Mouse (Mus musculus) heart, embryonic 11.5 days (tissue): Measurements from ENCODE around the gene Skap1. TPM values are rescaled to one million over a fixed set of nuclear protein-coding genes. Genes with fewer than 3 reads are reported as not detected.

Source experiments
- ATAC-seq: fragments of 200-750 bp; cut with Nextera tagmentation; replicated peaks from 2 replicates; pipeline ENCODE4 v1.8.0; 2017; ENCODE audit warnings: moderate library complexity; ENCODE audit not compliant: insufficient number of reproducible peaks, low FRiP score, low TSS enrichment
- H3K27ac ChIP-seq: fragments of 300-500 bp; sonication (generic); 2 replicates; pipeline ENCODE4 v1.5.1; 2014; ENCODE audit warnings: mild to moderate bottlenecking, low read depth, low read length
- H3K27me3 ChIP-seq: fragments of 300-500 bp; sonication (generic); 2 replicates; pipeline ENCODE4 v1.6.1; 2014; ENCODE audit warnings: mild to moderate bottlenecking, low read length, mixed read lengths; ENCODE audit not compliant: control insufficient read depth, insufficient read depth
- H3K36me3 ChIP-seq: fragments of 300-500 bp; sonication (generic); 2 replicates; pipeline ENCODE4 v1.6.1; 2014; ENCODE audit warnings: mild to moderate bottlenecking, low read length, moderate library complexity, mixed read lengths; ENCODE audit not compliant: control insufficient read depth, insufficient read depth
- H3K4me1 ChIP-seq: fragments of 300-500 bp; sonication (generic); 2 replicates; pipeline ENCODE4 v1.6.1; 2014; ENCODE audit warnings: low read length; ENCODE audit not compliant: control insufficient read depth, insufficient read depth
- H3K4me2 ChIP-seq: fragments of 300-500 bp; sonication (generic); 2 replicates; pipeline ENCODE4 v1.6.1; 2014; ENCODE audit warnings: mild to moderate bottlenecking, moderate library complexity
- H3K4me3 ChIP-seq: fragments of 300-500 bp; sonication (generic); 2 replicates; pipeline ENCODE4 v1.5.1; 2014; ENCODE audit warnings: low read depth, low read length
- H3K9ac ChIP-seq: fragments of 300-500 bp; sonication (generic); 2 replicates; pipeline ENCODE4 v1.6.1; 2014; ENCODE audit warnings: mild to moderate bottlenecking, low read depth, low read length, moderate library complexity
- H3K9me3 ChIP-seq: fragments of 300-500 bp; sonication (generic); replicated peaks from 2 replicates; pipeline ENCODE4 v1.6.1; 2016; ENCODE audit warnings: low read length; ENCODE audit not compliant: control insufficient read depth
- WGBS: fragments of 180-500 bp; shearing (Covaris S2); extraction: QIAGEN DNeasy Blood & Tissue Kit; methylation state at CpG from one replicate; pipeline ENCODE4 v1.1.7; 2014; ENCODE audit not compliant: insufficient replicate concordance; 5-methylcytosine and 5-hydroxymethylcytosine counted together
- polyA plus RNA-seq: library from polyadenylated mRNA; unstranded; fragments of >200 nt; fragmentation: Nextera tagmentation; extraction: Ambion mirVana; gene quantifications from 2 replicates; pipeline ENCODE4 v1.2.1, GENCODE M21; 2014

Skap1 gene
- polyA plus RNA-seq, 1 experiment from 2014 or later = 0.46 TPM

GRCm38 (mm10) chr11:96786731-96787450 lies 322.5 kb downstream of the Skap1 start:
- no peak overlapping the region for H3K9ac ChIP-seq
- no peak overlapping the region for H3K4me3 ChIP-seq

GRCm38 (mm10) chr11:96788871-96789795 lies 324.7 kb downstream of the Skap1 start, which contains the start of gene Cbx1:
TSS of gene Cbx1 (plus strand) at chr11:96789127.
- Histone ChIP-seq H3K4me1 (peaks cover 9% of the 10 kb centered on the region), H3K9ac (peak within 1 kb of the TSS; percentile 97), H3K9me3 (no peaks in the 10 kb centered on the region), H3K27me3 (no peaks in the 10 kb centered on the region), H3K36me3 (no peaks in the 10 kb centered on the region), H3K4me2 (peak within 1 kb of the TSS; percentile 86), H3K4me3 (peak within 1 kb of the TSS; percentile 89), H3K27ac (peak within 1 kb of the TSS; percentile 97)
- ATAC-seq = peak; percentile 94
- under 1% methylated on average over 91 of the region's 93 CpGs for WGBS

More at GRCm38 (mm10) chr11:96786731-96787450, 322.5 kb downstream of the Skap1 start:
- H3K4me1 ChIP-seq = peaks cover 6% of the 10 kb centered on the region
- H3K27ac ChIP-seq = no peak overlapping the region
- 33% methylated on average over 9 of the region's 9 CpGs for WGBS
- H3K4me2 ChIP-seq = no peak overlapping the region
- H3K27me3 ChIP-seq = no peaks in the 10 kb centered on the region
- no peaks in the 10 kb centered on the region for H3K36me3 ChIP-seq
- no peaks in the 10 kb centered on the region for H3K9me3 ChIP-seq
- ATAC-seq = no peak

GRCm38 (mm10) chr11:96789990-96790389 lies 325.6 kb downstream of the Skap1 start:
- Histone ChIP-seq H3K4me3 (peak overlapping the region; percentile 89), H3K4me1 (peaks cover 9% of the 10 kb centered on the region), H3K36me3 (no peaks in the 10 kb centered on the region), H3K4me2 (peak overlapping the region; percentile 86), H3K9me3 (no peaks in the 10 kb centered on the region), H3K9ac (peak overlapping the region; percentile 97), H3K27ac (peak overlapping the region; percentile 97; the same call in 1 of the 2 replicates), H3K27me3 (no peaks in the 10 kb centered on the region)
- 7% methylated on average over 5 of the region's 5 CpGs for WGBS
- no peak for ATAC-seq

DNA sequence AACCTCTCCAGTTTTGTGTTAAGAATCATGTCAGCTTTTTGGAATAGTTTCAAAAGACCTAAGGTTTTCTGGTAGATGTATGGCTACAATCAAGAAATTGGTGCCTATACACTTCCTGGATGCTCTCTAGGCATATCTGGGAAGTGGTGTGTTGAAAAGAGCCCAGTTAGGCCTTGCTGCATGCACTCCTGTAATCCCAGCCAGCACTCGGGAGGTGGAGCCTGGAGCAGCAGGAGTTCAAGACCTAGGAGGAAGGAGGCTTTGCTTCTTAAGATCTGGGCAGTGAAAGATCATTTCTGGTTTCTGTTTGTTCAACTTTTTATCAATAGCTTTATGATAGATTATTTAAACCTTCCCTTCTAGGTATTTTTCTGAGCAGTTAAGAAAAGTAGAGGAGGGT lies 326.3 kb downstream of the Skap1 start:
- WGBS = 24% methylated on average over 1 of the region's 1 CpGs
- Histone ChIP-seq H3K4me3 (peak overlapping the region; percentile 89), H3K9ac (no peak overlapping the region)

GRCm38 (mm10) chr11:96795491-96795890 lies 331.1 kb downstream of the Skap1 start:
- 89% methylated on average over 13 of the region's 13 CpGs for WGBS
- Histone ChIP-seq H3K36me3 (0 out of 2 replicates have a peak, but pooled peaks cover 2% of the 10 kb centered on the region), H3K27me3 (no peaks in the 10 kb centered on the region), H3K4me1 (peaks cover 6% of the 10 kb centered on the region), H3K9ac (no peak overlapping the region), H3K4me2 (no peak overlapping the region), H3K27ac (no peak overlapping the region), H3K9me3 (no peaks in the 10 kb centered on the region), H3K4me3 (no peak overlapping the region)
- no peak for ATAC-seq

More for the DNA sequence above, 326.3 kb downstream of the Skap1 start:
- ATAC-seq = no peak
- peaks cover 9% of the 10 kb centered on the region for H3K4me1 ChIP-seq
- H3K9me3 ChIP-seq = no peaks in the 10 kb centered on the region
- H3K27me3 ChIP-seq = no peaks in the 10 kb centered on the region
- no peaks in the 10 kb centered on the region for H3K36me3 ChIP-seq
- H3K4me2 ChIP-seq = peak overlapping the region; percentile 86
- no peak overlapping the region for H3K27ac ChIP-seq

DNA sequence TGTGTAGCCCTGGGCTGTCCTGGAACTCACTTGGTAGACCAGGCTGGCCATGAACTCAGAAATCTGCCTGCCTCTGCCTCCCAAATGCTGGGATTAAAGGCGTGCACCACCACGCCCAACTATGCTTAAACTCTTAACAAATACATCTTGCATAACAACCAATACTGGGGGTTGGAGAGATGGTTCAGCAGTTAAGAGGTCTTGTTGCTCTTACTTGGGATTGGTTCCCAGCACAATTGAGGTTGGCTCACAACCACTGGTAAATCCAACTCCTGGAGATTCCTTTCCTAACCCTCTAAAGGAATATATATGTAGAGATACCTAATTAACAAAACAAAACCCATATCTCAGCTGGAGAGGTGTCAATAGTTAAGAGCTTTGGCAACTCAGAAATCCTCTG lies 331.7 kb downstream of the Skap1 start:
- 95% methylated on average over 2 of the region's 2 CpGs for WGBS
- Histone ChIP-seq H3K4me3 (no peak overlapping the region), H3K4me1 (peaks cover 3% of the 10 kb centered on the region; the same call in 1 of the 2 replicates), H3K36me3 (peaks cover 5% of the 10 kb centered on the region; the same call in 1 of the 2 replicates), H3K27me3 (no peaks in the 10 kb centered on the region), H3K9ac (no peak overlapping the region), H3K27ac (no peak overlapping the region), H3K9me3 (no peaks in the 10 kb centered on the region), H3K4me2 (no peak overlapping the region)
- no peak for ATAC-seq

GRCm38 (mm10) chr11:96796586-96796985 lies 332.2 kb downstream of the Skap1 start:
- no peak for ATAC-seq
- H3K9ac ChIP-seq = no peak overlapping the region
- peaks cover 9% of the 10 kb centered on the region for H3K36me3 ChIP-seq
- H3K4me2 ChIP-seq = no peak overlapping the region
- H3K27ac ChIP-seq = no peak overlapping the region
- H3K4me3 ChIP-seq = no peak overlapping the region
- no peaks in the 10 kb centered on the region for H3K27me3 ChIP-seq
- WGBS = 83% methylated on average over 1 of the region's 1 CpGs
- H3K4me1 ChIP-seq = peaks cover 3% of the 10 kb centered on the region; the same call in 1 of the 2 replicates
- H3K9me3 ChIP-seq = no peaks in the 10 kb centered on the region

DNA sequence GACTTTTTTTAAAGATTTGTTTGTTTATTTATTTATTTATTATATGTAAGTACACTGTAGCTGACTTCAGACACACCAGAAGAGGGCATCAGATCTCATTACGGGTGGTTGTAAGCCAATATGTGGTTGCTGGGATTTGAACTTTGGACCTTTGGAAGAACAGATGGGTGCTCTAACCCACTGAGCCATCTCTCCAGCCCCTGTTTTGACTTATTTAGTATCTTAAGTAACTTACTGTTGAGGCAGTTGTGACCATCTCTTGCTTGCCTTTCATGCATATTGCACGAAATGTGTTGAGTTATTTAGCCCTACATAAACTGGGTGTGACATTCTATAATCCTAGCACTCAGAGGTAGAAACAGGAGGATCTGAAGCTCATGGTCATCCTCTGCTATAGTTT lies 335.1 kb downstream of the Skap1 start:
- peaks cover 23% of the 10 kb centered on the region for H3K36me3 ChIP-seq
- no peak overlapping the region for H3K4me2 ChIP-seq

More for the DNA sequence above, 335.1 kb downstream of the Skap1 start:
- Histone ChIP-seq H3K4me3 (no peak overlapping the region), H3K9ac (no peak overlapping the region), H3K4me1 (no peaks in the 10 kb centered on the region), H3K27ac (no peak overlapping the region), H3K27me3 (no peaks in the 10 kb centered on the region), H3K9me3 (no peaks in the 10 kb centered on the region)
- ATAC-seq = no peak
- WGBS = 94% methylated on average over 2 of the region's 2 CpGs
